Mouse (Mus musculus): ENCODE measurements around the gene Baiap2l2.

Baiap2l2 gene

DNA sequence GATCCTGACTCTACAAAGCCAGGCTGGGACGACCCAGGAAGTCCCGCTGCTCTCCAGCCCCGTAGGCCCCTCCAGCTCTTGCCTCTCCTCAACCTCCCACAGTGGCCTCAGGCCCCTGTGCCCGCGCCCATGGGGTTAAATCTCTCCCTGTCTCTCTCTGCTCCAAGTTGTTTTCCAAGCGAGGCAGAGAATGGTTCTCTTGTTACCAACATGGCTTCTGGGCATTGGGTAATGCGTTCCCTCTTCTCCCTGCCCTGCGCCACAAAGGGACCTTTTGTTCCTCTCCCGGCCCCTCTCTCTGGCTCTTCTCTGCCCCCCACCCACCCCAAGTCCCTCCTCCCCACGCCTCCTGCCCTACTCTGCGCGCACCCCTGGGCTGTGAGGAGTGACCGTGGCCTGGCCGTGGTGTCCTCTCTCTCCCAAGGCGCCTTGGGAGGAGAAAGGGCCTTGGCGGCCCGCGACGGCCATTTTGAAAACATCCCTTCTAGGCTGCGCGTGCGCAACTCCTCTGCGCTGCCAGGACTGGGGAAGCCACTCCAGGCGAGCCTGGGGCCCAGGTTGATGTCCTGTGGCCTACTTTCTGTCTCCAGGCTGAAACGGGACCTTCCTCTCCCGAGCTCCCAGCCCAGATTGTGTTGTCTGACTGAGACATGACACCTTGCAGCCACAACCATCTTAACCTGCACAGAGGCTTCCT lies 72.4 kb downstream of the Baiap2l2 start:
- peak; percentile 55 to 56 for DNase-seq (ENCODE audit: low spot score in 2 of 2)

DNA sequence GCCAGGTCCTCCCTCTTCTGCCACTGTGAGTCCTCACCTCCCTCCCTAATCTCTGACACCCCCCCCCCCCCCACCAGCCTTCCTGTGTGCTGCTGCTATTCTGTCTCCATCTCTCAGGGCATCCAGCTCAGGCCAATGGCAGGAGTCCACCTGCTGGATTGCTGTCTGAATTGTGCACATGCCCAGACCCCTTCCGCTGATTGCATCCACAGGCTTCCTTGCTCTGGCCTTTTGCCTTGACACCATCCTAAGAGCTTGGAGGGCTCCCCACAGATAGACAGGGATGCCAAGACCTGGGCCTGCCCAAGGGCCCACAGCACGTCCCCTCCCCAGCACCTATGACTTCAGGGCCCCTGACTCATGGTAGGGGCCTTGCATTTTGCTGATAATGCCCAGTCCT lies 75.0 kb downstream of the Baiap2l2 start:
- no peak for DNase-seq (ENCODE audit: low spot score in 2 of 2)

GRCm38 (mm10) chr15:79208758-79209439 lies 76.4 kb downstream of the Baiap2l2 start:
- no peak for DNase-seq (ENCODE audit: low spot score in 2 of 2)

- DNase-seq (ENCODE audit: low spot score in 2 of 2): no peak
These were observed 77.1 kb downstream of the Baiap2l2 start for GRCm38 (mm10) chr15:79208211-79208610.
